Mouse (Mus musculus): ENCODE results near the gene Zbtb41.

The Zbtb41 gene

DNA sequence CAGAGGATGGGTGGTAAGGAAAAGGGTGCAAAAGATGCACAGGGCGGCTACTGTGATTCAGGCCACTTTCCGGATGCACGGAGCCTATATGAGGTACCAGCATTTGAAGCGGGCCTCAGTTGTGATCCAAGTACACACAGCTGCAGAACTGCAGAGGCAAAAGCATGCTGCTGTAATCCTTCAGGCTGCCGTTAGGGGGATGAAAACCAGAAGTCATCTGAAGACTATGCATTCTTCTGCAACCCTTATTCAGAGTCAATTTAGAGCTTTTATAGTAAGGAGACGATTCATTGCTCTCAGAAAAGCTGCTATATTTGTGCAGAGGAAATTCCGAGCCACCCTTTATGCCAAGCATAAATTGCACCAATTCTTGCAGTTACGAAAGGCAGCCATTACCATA is 58.2 kb downstream of the Zbtb41 start:
- no peak for DNase-seq

DNA sequence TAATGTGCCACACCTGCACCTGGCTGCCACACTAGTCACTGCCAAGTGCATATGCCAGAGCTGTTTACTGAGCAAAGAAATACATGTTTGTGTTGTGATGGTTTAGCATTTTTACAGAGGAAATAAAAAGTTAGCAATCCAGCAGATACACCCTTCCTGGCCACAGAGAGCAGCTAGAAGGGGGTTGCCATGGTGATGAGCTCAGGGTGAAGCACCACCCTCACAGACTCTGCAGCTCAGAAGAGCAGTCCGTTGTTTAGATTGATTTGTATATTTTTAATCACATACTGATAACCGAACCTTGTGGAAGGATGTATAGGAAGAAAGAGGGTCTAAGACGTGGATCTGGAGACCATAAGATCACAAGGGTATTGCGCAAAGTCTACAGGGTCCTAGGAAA is 59.1 kb downstream of the Zbtb41 start:
- no peak for DNase-seq

DNA sequence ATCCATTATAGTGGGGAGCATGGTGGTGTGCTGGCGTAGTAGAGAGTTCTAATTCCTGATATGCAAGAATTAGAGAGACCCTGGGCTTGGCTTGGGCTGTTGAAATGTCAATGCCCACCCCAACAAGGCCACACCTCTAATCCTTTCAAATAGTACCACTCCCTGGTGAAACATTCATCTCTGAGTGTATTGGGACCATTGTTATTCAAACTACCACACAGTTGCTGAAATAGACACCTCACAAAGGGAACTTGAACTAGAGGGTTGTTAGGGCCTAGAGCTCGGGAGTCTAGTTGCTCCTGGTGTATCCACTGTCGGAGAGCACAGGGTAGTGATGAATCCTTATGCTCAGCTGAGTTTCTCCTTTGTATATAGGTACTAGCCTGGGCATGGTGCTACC is 72.5 kb downstream of the Zbtb41 start:
- DNase-seq: no peak

DNA sequence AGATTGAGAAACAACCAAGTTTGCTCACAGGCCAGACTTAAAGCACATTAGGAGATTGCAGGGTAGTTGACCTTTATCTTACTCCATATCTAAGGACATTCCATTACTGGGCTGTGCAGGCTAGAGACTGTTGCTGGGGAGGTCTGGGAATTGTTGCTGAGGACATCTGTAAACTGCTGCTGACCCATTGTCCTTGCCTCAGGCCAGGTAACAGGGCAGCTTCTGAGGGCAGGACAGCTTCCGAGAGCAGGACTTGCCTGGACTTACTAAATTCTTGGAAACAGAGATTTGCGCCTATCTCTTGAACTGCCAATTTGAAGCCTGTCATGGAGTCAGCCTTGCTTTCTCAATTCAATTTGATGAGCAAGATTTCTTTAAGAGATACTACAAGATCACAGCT is 73.3 kb downstream of the Zbtb41 start:
- no peak for DNase-seq

DNA sequence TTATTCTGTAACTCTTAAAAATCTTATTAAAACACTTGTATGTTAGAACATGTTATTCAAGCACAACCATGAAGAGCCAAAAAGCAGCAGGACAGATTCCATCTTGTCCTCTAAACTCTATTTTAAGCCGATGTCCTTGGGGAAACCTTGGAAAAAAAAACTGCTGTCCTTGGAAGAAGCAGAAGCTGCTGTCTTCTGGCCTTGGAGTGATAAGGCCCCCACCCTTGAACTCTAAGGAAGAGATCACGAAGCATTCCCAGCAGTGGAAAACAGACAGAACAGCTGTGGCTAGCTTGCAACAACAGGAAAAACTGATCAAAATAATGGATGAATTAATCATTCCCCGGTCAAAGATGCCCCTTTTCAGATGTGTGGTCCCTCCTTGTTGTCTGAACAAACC is 74.1 kb downstream of the Zbtb41 start:
- DNase-seq: no peak

DNA sequence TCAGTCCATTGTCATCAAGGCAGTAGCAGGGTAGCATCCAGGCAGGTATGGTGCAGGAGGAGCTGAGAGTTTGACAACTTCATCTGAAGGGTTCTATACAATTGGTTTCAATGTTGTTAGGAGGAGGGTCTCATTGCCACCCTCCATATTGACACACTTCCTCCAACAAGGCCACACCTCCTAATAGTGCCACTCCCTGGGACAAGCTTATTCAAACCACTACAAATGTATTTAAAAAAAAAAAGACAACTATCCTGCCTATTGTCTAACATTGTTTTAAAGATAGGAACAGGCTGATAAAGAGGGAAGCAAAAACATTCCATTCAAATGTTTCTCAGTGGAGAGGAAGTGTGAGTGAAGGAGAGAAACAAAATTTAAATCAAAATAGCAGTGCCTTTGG is 77.7 kb downstream of the Zbtb41 start:
- no peak for DNase-seq

DNA sequence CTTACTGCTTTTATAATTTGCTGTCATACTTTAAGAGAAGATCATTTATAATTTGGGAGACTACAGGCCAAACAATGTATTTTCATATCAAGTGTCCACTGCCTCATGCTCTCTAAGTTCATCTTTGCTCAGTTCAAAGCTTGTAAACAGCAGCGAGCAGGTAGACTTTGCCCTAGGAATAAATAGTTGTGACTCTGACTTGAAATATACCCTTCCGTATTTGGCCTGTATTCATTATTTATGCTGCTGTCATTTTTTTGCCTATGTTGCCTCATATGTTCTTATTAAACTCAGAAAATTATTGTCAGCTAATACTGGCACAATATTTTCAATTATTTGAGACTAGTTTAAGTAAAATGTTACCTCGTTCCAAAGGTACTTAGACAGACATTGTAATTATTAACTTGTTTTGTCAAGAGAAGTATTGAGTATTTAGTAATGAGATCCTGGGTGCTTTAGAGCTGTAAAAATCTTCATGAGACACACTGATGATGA is 79.2 kb downstream of the Zbtb41 start, which contains the start of gene F13b:
TSS of gene F13b (plus strand) at position 445 of the 495 bp plus-strand sequence.
- no peak for DNase-seq

Measured in retina, postnatal 1 day (tissue).